Mouse (Mus musculus) cerebellum, postnatal 25 days (tissue): ENCODE measurements around the gene Eps15l1.

Experiments
- DNase-seq, 2 experiments: peaks; one replicate each; pipeline ENCODE4 v3.0.0; 2021; ENCODE audit warnings: mixed read lengths in 2 of 2

Gene Eps15l1

GRCm38 (mm10) chr8:72319921-72320802, 101.1 kb downstream of the Eps15l1 start:
- peak in 1 of 2 experiments; percentile 33 for DNase-seq

DNA sequence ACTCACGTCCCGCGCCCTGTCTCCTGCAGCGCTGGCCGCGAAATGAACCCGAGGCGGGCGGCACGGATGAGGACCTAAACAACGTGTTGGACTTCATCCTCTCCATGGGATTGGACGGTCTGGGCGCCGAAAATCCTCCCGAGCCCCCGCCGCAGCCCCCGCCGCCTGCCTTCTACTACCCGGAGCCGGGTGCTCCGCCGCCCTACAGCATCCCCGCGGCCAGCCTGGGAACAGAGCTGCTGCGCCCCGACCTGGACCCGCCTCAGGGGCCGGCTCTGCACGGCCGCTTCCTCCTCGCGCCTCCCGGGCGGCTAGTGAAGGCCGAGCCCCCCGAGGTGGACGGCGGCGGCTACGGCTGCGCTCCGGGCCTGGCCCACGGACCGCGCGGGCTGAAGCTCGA, 101.9 kb downstream of the Eps15l1 start:
- DNase-seq: peak in 1 of 2 experiments; percentile 27

- peak; percentile 72 to 84 for DNase-seq
Measured at GRCm38 (mm10) chr8:72318801-72319322, 102.4 kb downstream of the Eps15l1 start, which contains the start of gene Klf2. Gene Klf2, plus strand, starts transcription at chr8:72319033.

DNA sequence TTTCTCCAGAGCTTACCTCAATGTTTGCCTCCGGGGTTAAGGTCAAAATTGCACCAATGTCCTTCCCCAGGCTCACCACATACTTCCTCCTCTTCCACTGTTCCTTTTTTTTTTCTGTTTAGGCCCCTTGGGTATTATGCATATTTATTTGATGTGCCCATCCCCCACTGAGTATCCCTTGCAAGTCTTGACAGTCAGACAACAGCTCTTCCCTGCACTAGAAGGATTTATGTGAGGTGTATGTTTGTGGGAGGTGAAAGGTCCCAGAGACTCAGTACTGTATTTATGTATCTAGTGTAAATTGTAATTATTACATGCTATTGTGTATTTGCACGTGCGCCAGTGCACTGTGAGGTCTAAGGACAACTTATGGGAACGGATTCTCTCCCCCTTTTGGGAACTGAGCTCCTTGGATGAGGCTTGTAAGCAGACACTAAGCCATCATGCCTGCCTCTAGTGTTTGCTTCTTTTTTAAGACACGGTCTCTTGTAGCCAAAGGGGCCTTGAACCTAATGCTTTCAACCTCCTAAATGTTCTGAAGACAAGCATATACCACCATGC, 103.4 kb downstream of the Eps15l1 start:
- DNase-seq: no peak

- no peak for DNase-seq
Measured at GRCm38 (mm10) chr8:72316053-72316695, 105.1 kb downstream of the Eps15l1 start.

GRCm38 (mm10) chr8:72312926-72313518, 108.2 kb downstream of the Eps15l1 start:
- no peak for DNase-seq

DNA sequence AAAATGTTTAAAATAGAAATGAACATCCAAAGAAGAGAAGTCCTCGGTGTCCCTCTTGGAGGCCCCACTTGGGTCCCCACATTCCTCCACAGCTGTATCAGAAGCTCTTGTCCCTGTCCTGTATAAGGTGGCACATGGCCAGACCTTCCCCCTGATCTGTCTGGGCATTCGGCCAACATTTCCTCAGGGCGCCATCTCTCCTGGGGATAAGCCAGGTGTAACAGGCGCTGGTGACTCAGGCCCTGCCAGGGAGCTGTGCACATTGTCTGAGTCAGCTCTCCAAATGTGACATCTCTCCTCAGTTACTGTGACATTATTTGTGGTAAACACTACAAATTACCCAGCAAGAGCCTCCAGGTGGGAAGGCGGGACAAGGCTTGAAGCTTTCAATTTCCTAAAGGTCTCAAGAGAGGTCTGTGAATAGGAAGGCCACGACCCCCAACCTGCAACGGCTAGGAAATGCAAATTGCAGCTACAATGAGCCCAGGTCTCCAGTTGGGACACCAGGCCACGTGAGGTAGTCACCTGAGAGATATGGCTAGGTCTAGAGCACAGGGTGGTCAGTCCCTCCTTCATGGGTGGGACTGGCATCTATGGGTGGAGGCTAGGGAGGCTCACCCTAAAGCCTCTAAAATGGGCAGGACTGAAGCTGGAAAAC, 110.3 kb downstream of the Eps15l1 start:
- DNase-seq: peak; percentile 83 to 89

DNA sequence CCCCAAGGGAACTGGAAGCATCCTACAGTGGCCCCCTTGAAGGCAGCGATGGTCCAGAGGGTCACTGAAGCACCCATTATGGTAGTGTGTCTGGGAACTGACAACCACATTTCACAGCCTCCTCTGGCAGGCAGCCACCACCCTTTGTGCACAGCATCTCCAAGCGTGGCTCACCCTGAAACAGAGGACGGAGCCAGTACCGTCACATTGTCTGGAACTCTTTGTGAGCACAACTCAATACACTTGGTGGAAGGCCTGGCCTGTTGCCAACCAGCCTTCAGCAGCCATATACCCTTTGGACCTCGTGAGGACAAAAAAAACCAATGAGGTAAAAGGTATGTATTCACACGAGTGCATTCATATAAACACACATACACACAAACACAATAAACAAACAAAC, 113.0 kb downstream of the Eps15l1 start:
- peak; percentile 17 to 44 for DNase-seq

DNA sequence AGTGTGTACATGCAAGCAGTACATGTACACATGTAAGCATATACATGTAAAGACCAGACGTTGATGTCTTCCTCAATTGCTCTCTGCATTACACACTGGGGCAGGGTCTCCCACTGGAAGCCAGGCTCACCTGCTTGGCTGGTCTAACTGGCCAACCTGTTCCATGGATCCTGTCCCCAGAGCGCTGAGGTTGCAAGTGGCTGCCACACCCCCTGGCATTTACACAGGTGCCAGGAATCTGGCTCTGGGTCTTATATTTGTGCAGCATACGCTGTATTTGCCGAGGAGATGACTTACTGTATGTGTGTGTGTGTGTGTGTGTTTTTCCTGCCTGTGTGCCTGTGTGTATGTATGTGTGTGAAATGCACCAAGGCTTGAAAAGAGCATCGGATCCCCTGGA, 114.3 kb downstream of the Eps15l1 start:
- DNase-seq: no peak

DNA sequence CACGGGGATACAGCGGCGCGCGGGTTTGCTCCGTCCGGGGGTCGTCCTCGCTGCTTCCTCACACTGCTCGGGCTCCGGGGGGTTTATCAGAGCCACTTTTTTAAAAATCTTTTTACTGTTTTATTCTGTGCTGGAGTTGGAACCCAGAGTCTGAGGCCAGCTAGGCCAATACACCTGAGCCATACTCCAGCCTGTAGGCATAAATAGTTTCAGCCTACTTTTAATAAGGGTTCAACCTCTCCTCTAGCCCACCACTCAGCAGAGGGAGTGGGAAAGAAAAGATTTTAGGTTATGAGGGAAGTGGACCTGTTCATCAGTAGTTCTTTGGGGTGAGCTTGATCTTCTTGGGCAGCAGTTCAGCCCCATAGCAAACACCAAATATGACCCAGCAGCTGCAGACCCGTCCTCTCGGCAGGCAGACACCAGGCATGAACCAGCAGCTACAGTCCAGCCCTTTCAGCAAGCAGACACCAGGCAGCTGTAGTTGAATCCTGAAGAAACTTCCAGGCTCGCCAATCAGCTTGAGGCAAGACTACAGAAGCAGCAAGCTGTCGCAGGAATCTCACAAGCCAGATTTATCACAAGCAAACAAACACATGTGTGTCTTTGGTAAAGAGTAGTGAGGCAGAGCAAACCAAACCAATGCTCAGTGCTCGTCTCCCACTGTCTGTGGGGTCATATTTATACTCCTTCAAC, 115.9 kb downstream of the Eps15l1 start, which contains the start of gene Gm10282:
Gene Gm10282, minus strand, starts transcription at position 51 of the 696 bp plus-strand sequence.
- DNase-seq: no peak

DNA sequence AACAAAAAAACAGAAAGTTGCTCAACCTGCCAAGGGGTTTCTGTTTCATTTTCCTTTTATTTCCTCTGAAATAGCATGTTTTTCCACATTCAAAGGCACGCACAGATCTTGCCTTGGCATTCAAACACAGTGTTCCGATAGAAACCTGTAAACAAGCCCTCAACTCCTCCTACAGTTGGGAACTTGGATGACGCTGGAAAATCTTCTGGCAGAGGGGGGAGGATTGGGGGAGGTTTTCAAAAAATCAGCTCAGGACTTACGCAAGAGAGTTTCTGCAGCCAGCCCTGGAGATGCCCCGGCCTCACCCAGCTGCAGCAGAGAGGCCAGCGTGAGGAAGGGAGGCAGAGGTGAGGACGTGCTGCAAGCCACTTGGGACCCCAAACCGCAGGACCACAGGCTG, 117.6 kb downstream of the Eps15l1 start:
- no peak for DNase-seq

DNA sequence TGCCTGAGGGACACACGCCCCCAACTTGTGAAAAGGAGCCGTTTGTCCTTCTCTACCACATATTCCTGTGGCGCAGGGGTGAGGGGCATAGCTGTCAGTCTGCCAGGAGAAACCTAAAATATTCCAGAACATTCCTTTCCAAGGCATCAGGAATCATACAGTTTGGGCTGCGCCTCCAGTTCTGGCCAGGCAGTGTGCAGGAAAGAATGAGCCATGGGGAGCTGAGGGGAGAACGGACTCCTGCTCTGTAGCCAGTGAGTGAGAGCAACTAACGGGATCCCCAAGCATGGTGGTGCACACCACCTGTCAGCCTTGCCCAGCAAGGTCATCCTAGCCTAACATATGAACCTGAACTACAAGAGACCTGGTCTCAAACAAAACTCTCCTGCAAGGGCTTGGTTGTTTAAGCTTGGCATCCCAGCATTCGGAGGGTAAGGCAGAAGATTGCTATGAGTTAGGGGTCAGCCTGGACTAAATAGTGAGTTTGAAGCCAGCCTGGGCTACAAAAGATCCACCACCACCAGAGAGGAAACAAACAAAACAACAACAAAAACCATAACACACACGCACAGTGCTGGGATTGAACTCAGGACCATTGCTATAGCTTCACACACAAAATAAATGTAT, 118.2 kb downstream of the Eps15l1 start:
- no peak for DNase-seq

DNA sequence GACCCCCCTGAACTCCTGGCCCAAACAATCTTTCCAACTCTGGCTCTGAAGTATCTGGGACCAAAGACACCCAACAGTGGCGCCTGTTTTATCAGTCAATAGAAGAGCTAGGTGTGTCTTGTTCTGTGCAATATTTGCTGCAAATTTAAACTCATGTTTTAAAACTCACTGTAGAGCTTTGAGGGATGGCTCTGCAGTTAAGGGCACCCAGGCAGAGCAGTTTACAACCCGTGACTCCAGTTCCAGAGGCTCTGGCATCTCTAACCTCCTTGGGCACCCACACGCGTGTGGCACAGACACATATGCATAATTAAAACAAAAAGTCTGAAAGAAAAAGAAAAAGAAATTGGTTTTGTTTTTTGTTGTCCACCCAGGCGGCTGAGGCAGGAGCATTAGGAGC, 119.8 kb downstream of the Eps15l1 start:
- no peak for DNase-seq

DNA sequence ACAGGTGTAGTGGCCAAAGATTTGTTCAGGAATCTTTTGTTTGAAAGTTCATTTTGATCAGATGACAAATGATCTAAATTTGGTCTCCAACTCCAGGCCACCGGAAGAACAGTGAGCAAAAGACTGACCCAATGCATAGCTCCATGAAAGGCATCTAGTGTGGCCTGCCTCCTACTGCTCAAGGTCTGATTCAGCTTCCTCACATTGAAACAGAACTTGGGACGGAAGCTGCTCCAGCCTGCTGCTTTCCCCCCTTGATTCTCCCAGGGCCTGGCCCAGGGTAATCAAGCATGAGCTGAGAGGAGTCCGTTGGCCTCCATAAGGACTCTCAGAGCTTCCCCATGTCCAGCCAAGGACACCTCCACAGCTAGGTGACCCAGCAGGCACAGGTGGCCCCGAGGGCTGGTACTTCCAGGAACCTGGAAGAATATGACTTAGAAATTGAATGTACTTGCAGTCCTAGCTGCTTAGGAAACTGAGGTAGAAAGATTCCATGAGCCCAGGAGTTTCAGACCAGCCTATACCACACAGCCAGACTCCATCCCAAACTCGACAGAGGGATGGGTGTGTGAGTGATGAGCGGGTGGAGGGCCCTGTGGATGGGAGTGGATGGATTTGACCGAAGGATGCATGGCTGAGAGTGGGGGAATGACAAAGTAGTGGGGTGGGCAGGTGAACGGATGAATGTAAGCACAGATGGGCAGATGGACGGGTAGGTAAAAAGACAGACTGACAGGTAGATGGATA, 120.4 kb downstream of the Eps15l1 start:
- no peak for DNase-seq

- DNase-seq: no peak
Measured at GRCm38 (mm10) chr8:72298928-72299327, 122.3 kb downstream of the Eps15l1 start.

DNA sequence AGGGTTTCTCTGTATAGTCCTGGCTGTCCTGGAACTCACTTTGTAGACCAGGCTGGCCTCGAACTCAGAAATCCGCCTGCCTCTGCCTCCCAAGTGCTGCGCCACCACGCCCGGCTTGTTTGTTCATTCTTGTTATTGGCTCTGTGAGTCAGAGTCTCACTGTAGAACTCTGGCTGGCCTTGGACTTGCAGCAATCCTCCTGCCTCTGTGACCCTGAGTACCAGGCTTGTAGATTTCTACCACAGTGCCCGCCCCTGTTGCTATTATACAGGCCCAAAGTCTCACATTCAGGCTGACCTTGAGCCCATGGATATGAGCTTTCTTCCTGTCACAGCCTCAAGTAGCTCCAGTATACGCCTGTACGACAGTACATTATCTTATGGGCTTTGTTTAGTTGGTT, 124.7 kb downstream of the Eps15l1 start:
- no peak for DNase-seq

- DNase-seq: peak; percentile 92 to 95
Measured at GRCm38 (mm10) chr8:72295679-72296078, 125.6 kb downstream of the Eps15l1 start.

DNA sequence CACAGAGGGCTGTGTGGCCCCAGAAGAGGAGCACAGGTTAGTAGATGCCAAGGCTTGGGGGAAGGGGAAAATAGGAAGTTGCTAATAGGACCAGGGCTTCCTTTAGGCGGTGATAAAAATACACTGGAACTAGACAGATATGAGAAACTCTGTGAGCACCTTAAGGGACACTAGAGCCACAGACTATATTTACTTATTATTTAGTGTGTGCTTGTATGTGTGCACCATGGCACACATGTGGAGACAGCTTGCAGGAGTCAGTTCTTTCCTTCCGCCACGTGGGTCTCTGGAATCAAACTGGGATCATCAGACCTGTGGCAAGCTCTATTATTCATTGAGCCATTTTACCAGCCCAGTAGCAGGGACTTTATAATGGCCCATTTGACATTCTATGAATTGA, 126.1 kb downstream of the Eps15l1 start:
- DNase-seq: no peak

DNA sequence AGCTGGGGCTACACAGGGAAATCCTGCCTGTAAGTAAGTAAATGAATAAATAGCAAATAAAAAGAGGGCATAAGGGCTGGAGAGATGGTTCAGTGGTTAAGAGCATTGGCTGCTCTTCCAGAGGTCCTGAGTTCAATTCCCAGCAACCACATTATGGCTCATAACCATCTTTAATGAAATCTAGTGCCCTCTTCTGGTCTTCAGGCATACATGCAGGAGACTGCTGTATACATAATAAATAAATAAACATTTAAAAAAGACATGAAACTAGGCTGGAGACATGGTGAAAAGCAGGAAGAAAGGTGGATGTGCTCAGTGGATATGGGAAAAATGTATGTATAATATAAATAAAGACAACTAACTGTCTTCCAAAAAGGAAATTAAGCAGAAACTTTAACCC, 128.0 kb downstream of the Eps15l1 start:
- no peak for DNase-seq

GRCm38 (mm10) chr8:72291104-72291503, 130.2 kb downstream of the Eps15l1 start:
- DNase-seq: no peak
